Mouse (Mus musculus) forebrain, embryonic 16.5 days (tissue): Measurements from ENCODE around the gene A130010J15Rik. TPM values are rescaled to one million over a fixed set of nuclear protein-coding genes. Genes with fewer than 3 reads are reported as not detected.

Experiments used
- ATAC-seq: fragments of 200-750 bp; cut with Nextera tagmentation; 2 replicates; pipeline ENCODE4 v1.8.0; 2017; ENCODE audit warnings: mild to moderate bottlenecking, moderate library complexity
- H3K27ac ChIP-seq: fragments of 300-500 bp; sonication (generic); 2 replicates; pipeline ENCODE4 v1.5.1; 2014; ENCODE audit warnings: low read length, control low read depth
- H3K27me3 ChIP-seq: fragments of 300-500 bp; sonication (generic); replicated peaks from 2 replicates; pipeline ENCODE4 v1.6.1; 2014; ENCODE audit warnings: low read length; ENCODE audit not compliant: control insufficient read depth, insufficient read depth
- H3K36me3 ChIP-seq: fragments of 300-500 bp; sonication (generic); 2 replicates; pipeline ENCODE4 v1.6.1; 2014; ENCODE audit not compliant: control insufficient read depth, insufficient read depth
- H3K4me1 ChIP-seq: fragments of 300-500 bp; sonication (generic); replicated peaks from 2 replicates; pipeline ENCODE4 v1.6.1; 2014; ENCODE audit warnings: low read length; ENCODE audit not compliant: control insufficient read depth, insufficient read depth
- H3K4me2 ChIP-seq: fragments of 300-500 bp; sonication (generic); 2 replicates; pipeline ENCODE4 v1.6.1; 2014; ENCODE audit warnings: mild to moderate bottlenecking, low read length, control low read depth
- H3K4me3 ChIP-seq: fragments of 300-500 bp; sonication (generic); replicated peaks from 2 replicates; pipeline ENCODE4 v1.5.1; 2014; ENCODE audit warnings: mild to moderate bottlenecking, low read length, control low read depth
- H3K9ac ChIP-seq: fragments of 300-500 bp; sonication (generic); replicated peaks from 2 replicates; pipeline ENCODE4 v1.6.1; 2014; ENCODE audit warnings: low read depth, low read length, control low read depth
- H3K9me3 ChIP-seq: fragments of 300-500 bp; sonication (generic); 2 replicates; pipeline ENCODE4 v1.6.1; 2016; ENCODE audit warnings: low read length; ENCODE audit not compliant: control insufficient read depth
- WGBS: fragments of 180-500 bp; shearing (Covaris S2); extraction: QIAGEN DNeasy Blood & Tissue Kit; methylation state at CpG from one replicate; pipeline ENCODE4 v1.1.7; 2014; 5-methylcytosine and 5-hydroxymethylcytosine counted together
- polyA plus RNA-seq: library from polyadenylated mRNA; unstranded; fragments of >200 nt; fragmentation: Nextera tagmentation; extraction: Ambion mirVana; gene quantifications from 2 replicates; pipeline ENCODE4 v1.2.1, GENCODE M21; 2015

Gene A130010J15Rik
- polyA plus RNA-seq, 1 experiment from 2014 or later: 14.2 TPM

- Histone ChIP-seq H3K4me1 (peaks cover 9% of the 10 kb centered on the region), H3K36me3 (peaks cover 6% of the 10 kb centered on the region; the same call in 1 of the 2 replicates), H3K4me2 (no peak overlapping the region), H3K9ac (no peak overlapping the region), H3K27ac (no peak overlapping the region), H3K4me3 (no peak overlapping the region), H3K27me3 (no peaks in the 10 kb centered on the region), H3K9me3 (no peaks in the 10 kb centered on the region)
- 89% methylated on average over 6 of the region's 6 CpGs for WGBS
- no peak for ATAC-seq
These were observed 36.4 kb upstream of the A130010J15Rik start for GRCm38 (mm10) chr1:193131311-193131948.

DNA sequence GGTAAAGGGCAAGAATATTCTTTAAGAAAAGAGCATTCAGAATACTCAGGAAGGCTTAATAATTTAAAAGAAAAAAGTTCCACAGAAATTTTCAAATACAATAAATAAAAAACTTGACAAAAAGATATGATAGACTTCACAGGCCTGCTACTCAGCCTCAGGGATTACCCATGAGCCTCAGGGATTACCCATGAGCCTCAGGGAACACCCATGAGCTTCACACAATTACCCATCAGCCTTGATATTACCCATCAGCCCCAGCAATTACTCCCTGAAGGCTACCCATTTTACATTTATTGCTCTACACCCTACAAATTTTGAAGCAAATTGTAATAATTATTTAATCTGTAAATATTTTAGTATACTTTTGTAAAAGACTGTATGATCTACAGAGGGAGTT is 35.5 kb upstream of the A130010J15Rik start:
- H3K27me3 ChIP-seq: no peaks in the 10 kb centered on the region
- no peak overlapping the region for H3K9ac ChIP-seq
- H3K36me3 ChIP-seq: 0 out of 2 replicates have a peak, but pooled peaks cover 3% of the 10 kb centered on the region
- no peak for ATAC-seq
- H3K9me3 ChIP-seq: no peaks in the 10 kb centered on the region
- no peak overlapping the region for H3K4me2 ChIP-seq
- H3K27ac ChIP-seq: no peak overlapping the region
- no peak overlapping the region for H3K4me3 ChIP-seq
- peaks cover 9% of the 10 kb centered on the region for H3K4me1 ChIP-seq

- 87% methylated on average over 1 of the region's 1 CpGs for WGBS
These were observed 34.1 kb upstream of the A130010J15Rik start for GRCm38 (mm10) chr1:193133726-193134125.

GRCm38 (mm10) chr1:193138087-193138486 is 29.8 kb upstream of the A130010J15Rik start:
- no peak for ATAC-seq
- WGBS: 45% methylated on average over 7 of the region's 7 CpGs
- no peak overlapping the region for H3K4me3 ChIP-seq

More at GRCm38 (mm10) chr1:193133726-193134125, 34.1 kb upstream of the A130010J15Rik start:
- H3K9me3 ChIP-seq: no peaks in the 10 kb centered on the region
- peaks cover 8% of the 10 kb centered on the region for H3K4me1 ChIP-seq
- no peak overlapping the region for H3K4me2 ChIP-seq
- H3K36me3 ChIP-seq: no peaks in the 10 kb centered on the region
- no peak overlapping the region for H3K4me3 ChIP-seq
- ATAC-seq: no peak
- no peak overlapping the region for H3K9ac ChIP-seq
- H3K27ac ChIP-seq: no peak overlapping the region
- H3K27me3 ChIP-seq: no peaks in the 10 kb centered on the region

GRCm38 (mm10) chr1:193138669-193139068 is 29.2 kb upstream of the A130010J15Rik start:
- no peaks in the 10 kb centered on the region for H3K9me3 ChIP-seq
- H3K9ac ChIP-seq: no peak overlapping the region
- no peak overlapping the region for H3K27ac ChIP-seq
- WGBS: 47% methylated on average over 3 of the region's 3 CpGs
- H3K4me1 ChIP-seq: no peaks in the 10 kb centered on the region
- H3K4me3 ChIP-seq: no peak overlapping the region
- H3K36me3 ChIP-seq: no peaks in the 10 kb centered on the region
- ATAC-seq: no peak
- no peak overlapping the region for H3K4me2 ChIP-seq
- H3K27me3 ChIP-seq: no peaks in the 10 kb centered on the region

More at GRCm38 (mm10) chr1:193138087-193138486, 29.8 kb upstream of the A130010J15Rik start:
- Histone ChIP-seq H3K36me3 (no peaks in the 10 kb centered on the region), H3K4me2 (no peak overlapping the region), H3K27me3 (no peaks in the 10 kb centered on the region), H3K4me1 (no peaks in the 10 kb centered on the region), H3K9ac (no peak overlapping the region), H3K27ac (no peak overlapping the region), H3K9me3 (no peaks in the 10 kb centered on the region)

DNA sequence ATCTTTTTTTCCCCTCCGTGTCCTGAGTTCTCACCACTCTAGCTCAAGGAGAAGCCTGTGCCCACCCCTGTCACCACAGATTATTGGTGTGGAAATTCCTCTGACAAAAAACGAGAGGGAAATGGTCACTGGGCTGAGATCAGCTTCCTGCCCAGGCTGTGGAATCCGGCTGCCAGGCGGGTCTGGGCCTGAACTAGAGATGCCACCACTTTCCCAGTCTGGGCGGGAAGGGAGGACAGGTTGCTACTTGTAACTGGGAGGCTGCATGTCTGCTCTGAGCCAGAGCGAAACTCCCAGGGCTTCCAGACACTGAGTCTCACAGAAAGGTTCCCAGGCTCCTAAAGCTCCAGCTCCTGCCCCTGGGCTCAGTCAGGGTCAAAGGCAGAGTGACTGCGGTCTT is 26.7 kb upstream of the A130010J15Rik start:
- 78% methylated on average over 7 of the region's 7 CpGs for WGBS
- Histone ChIP-seq H3K4me3 (no peak overlapping the region), H3K36me3 (no peaks in the 10 kb centered on the region), H3K27ac (no peak overlapping the region), H3K9me3 (no peaks in the 10 kb centered on the region), H3K4me2 (no peak overlapping the region), H3K4me1 (no peaks in the 10 kb centered on the region), H3K9ac (no peak overlapping the region), H3K27me3 (no peaks in the 10 kb centered on the region)
- ATAC-seq: no peak

DNA sequence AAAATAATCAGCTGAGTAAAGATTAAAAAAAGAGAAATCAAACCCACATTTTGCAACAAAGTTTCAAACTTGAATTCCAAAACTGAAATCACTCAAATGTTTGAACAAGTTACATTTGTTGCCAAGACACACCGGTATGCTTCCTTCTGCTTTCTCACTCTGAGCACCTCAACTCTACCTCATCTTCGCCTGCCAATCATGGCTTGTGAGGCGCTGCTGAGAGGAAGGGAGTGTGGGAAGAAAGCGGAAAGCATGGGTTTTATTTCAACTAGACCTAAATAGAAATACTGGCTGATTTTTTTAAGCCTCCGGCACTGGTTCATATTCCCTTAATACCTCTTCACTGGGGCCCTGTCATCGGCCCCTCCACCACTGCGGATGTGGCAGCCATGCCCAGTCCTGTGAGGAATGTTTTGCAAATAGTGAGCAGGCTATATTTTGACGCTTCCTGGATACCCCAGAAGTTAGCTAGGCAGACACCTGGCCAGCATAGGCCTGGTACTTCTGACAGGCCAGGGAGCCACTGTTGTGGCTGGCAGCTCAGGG is 25.3 kb upstream of the A130010J15Rik start:
- H3K4me1 ChIP-seq: no peaks in the 10 kb centered on the region
- no peaks in the 10 kb centered on the region for H3K36me3 ChIP-seq
- H3K9ac ChIP-seq: no peak overlapping the region
- WGBS: 86% methylated on average over 8 of the region's 8 CpGs
- H3K27me3 ChIP-seq: no peaks in the 10 kb centered on the region
- H3K4me3 ChIP-seq: no peak overlapping the region
- H3K4me2 ChIP-seq: no peak overlapping the region
- no peaks in the 10 kb centered on the region for H3K9me3 ChIP-seq
- H3K27ac ChIP-seq: no peak overlapping the region
- ATAC-seq: no peak

DNA sequence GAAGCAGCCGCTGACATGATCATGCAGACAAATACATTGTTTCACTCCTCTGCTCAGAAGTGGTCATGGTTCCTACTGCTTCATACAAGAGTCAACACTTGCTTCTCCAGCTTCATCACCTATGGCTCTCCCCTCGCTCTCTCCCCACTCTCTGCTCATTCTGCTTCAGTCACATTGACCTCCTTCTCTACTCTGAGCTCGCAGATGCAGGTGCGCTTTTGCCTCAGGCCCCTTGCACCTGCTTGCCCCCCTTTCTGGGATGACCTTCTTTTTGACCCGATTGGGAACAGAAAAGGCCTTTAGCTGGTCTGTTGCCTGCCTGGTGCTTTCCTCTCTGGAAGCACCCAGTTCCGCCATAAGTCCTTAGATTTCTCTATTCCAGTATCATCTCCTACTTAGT is 23.3 kb upstream of the A130010J15Rik start:
- H3K9me3 ChIP-seq: no peaks in the 10 kb centered on the region
- 94% methylated on average over 6 of the region's 6 CpGs for WGBS
- H3K36me3 ChIP-seq: no peaks in the 10 kb centered on the region
- H3K27me3 ChIP-seq: no peaks in the 10 kb centered on the region
- no peak overlapping the region for H3K27ac ChIP-seq
- H3K4me1 ChIP-seq: no peaks in the 10 kb centered on the region
- H3K4me3 ChIP-seq: no peak overlapping the region
- H3K4me2 ChIP-seq: no peak overlapping the region
- H3K9ac ChIP-seq: no peak overlapping the region
- ATAC-seq: no peak

GRCm38 (mm10) chr1:193145101-193145500 is 22.7 kb upstream of the A130010J15Rik start:
- Histone ChIP-seq H3K9me3 (no peaks in the 10 kb centered on the region), H3K9ac (no peak overlapping the region), H3K27ac (no peak overlapping the region), H3K4me1 (no peaks in the 10 kb centered on the region), H3K4me3 (no peak overlapping the region), H3K27me3 (no peaks in the 10 kb centered on the region), H3K4me2 (no peak overlapping the region), H3K36me3 (no peaks in the 10 kb centered on the region)
- ATAC-seq: no peak
- WGBS: 80% methylated on average over 4 of the region's 4 CpGs
